Comparison of ENCODE assay signal across 25 mouse cellular contexts in the genomic region with DNA sequence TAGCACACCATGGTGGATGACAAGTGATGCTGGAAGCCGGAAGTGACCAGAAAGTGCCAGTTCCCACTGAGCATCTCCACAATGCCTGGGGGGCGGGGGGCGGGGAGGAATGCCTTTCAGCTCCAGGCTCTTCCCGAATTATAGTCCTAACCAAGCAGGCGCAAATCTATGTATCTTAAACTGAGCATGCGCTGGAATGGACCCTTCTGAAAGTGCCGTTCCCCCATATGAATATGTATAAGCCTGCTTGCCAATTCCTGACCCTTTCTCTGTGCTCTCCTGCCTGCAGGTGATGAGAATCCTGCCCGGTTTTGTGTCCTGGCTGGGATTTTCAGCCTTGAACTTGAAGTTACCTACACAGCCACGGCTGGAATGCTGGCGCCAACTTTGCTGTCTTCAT. TPM values are rescaled to one million over a fixed set of nuclear protein-coding genes. Genes with fewer than 3 reads are reported as not detected.
DNase-seq lines count a peak whose midpoint lies in the region; ATAC-seq and TF ChIP-seq lines count a peak whose summit lies in the region.
"Had no signal": no experiment of that assay in that cellular context is flagged by ENCODE, and none has a peak within 500 bp of the region (broad histone marks: within the 10 kb centered on the region; RNA-seq: fewer than 3 reads in every experiment).

No protein-coding gene starts in this region.

- no peak for TF ChIP-seq POLR2A in ES-Bruce4 (IDR thresholded peaks at IDR 0.05; ENCODE audit: insufficient read depth, low read length)

- H3K9me3 ChIP-seq in heart, embryonic 10.5 days, result 0 out of 2 replicates have a peak, but pooled peaks cover 2% of the 10 kb centered on the region
- no peaks in the 10 kb centered on the region for H3K9me3 ChIP-seq in midbrain, embryonic 12.5 days
- 0 out of 2 replicates have a peak, but pooled peaks cover 1% of the 10 kb centered on the region for H3K9me3 ChIP-seq in midbrain, embryonic 13.5 days
- peaks cover 2% of the 10 kb centered on the region for H3K9me3 ChIP-seq in ES-Bruce4 (replicated peaks; ENCODE audit: control insufficient read depth, insufficient read depth, low read length, poor library complexity, severe bottlenecking)
- H3K9me3 ChIP-seq in hindbrain, embryonic 15.5 days, result no peaks in the 10 kb centered on the region
- H3K9me3 ChIP-seq: embryonic facial prominence, embryonic 15.5 days; forebrain, embryonic 15.5 days; G1E; limb, embryonic 13.5 days; liver, embryonic 12.5 days had no signal

- no peak for ATAC-seq in midbrain, embryonic 12.5 days (ENCODE audit: low FRiP score, low read depth)
- no peak for ATAC-seq in midbrain, embryonic 13.5 days
- ATAC-seq in hindbrain, embryonic 15.5 days (ENCODE audit: low FRiP score, low read depth), result no peak
- no peak for ATAC-seq in erythroid progenitor cell, adult 5-6 weeks (replicated peaks; ENCODE audit: low FRiP score, poor library complexity, severe bottlenecking)
- ATAC-seq: activated CD4-positive, CD25-positive, alpha-beta regulatory T cell, adult 4 months; forebrain, embryonic 15.5 days; liver, embryonic 12.5 days; Patski had no signal

- WGBS in heart, embryonic 10.5 days, result 44% methylated on average over 10 of the region's 10 CpGs
- WGBS in midbrain, embryonic 12.5 days, result 54% methylated on average over 10 of the region's 10 CpGs
- 48% methylated on average over 10 of the region's 10 CpGs for WGBS in midbrain, embryonic 13.5 days
- WGBS in hindbrain, embryonic 15.5 days, result 48% methylated on average over 10 of the region's 10 CpGs

- H3K4me2 ChIP-seq in midbrain, embryonic 12.5 days (replicated peaks), result 0 out of 2 replicates have a peak overlapping the region, but pooled peaks have one; percentile 0
- no peak overlapping the region; the same call in 1 of the 2 replicates for H3K4me2 ChIP-seq in midbrain, embryonic 13.5 days (replicated peaks)
- H3K4me2 ChIP-seq in hindbrain, embryonic 15.5 days, result peak overlapping the region; percentile 28; the same call in 1 of the 2 replicates
- H3K4me2 ChIP-seq: embryonic facial prominence, embryonic 15.5 days; forebrain, embryonic 15.5 days; limb, embryonic 13.5 days; liver, embryonic 12.5 days had no signal

- TF ChIP-seq CTCF in ES-Bruce4 (IDR thresholded peaks at IDR 0.05; ENCODE audit: low read depth, low read length), result no peak

- no peak for DNase-seq in heart, embryonic 10.5 days (ENCODE audit: low spot score)
- no peak for DNase-seq in heart, adult 8-10 months (ENCODE audit: low spot score)
- DNase-seq in left cerebral cortex, adult 9 months (ENCODE audit: low spot score in 2 of 2), result no peak
- DNase-seq: adrenal gland, postnatal 10 days; cerebellum, adult 2 months; cerebellum, postnatal 25 days; heart, adult 11 months; kidney, adult 11 months; kidney, postnatal 4 days; lung, adult 18-20 months; lung, postnatal 10 days; right cerebral cortex, postnatal 25 days; thymus, postnatal 14 days had no signal

- no peak overlapping the region for H3K27ac ChIP-seq in heart, embryonic 10.5 days
- H3K27ac ChIP-seq in midbrain, embryonic 12.5 days (replicated peaks), result no peak overlapping the region
- no peak overlapping the region for H3K27ac ChIP-seq in midbrain, embryonic 13.5 days
- no peak overlapping the region; the same call in 1 of the 2 replicates for H3K27ac ChIP-seq in ES-Bruce4 (ENCODE audit: insufficient read depth, low read length)
- H3K27ac ChIP-seq in hindbrain, embryonic 15.5 days (replicated peaks), result no peak overlapping the region
- H3K27ac ChIP-seq: embryonic facial prominence, embryonic 15.5 days; forebrain, embryonic 15.5 days; limb, embryonic 13.5 days; liver, embryonic 12.5 days had no signal

- H3K4me3 ChIP-seq in heart, embryonic 10.5 days, result peak overlapping the region; percentile 8; the same call in 1 of the 2 replicates
- no peak overlapping the region for H3K4me3 ChIP-seq in midbrain, embryonic 12.5 days
- no peak overlapping the region for H3K4me3 ChIP-seq in midbrain, embryonic 13.5 days (replicated peaks)
- H3K4me3 ChIP-seq in ES-Bruce4 (ENCODE audit: low read depth, low read length), result no peak overlapping the region
- no peak overlapping the region for H3K4me3 ChIP-seq in hindbrain, embryonic 15.5 days
- H3K4me3 ChIP-seq: embryonic facial prominence, embryonic 15.5 days; forebrain, embryonic 15.5 days; limb, embryonic 13.5 days; liver, embryonic 12.5 days had no signal

- no peak overlapping the region for H3K9ac ChIP-seq in midbrain, embryonic 12.5 days (replicated peaks)
- H3K9ac ChIP-seq in midbrain, embryonic 13.5 days (replicated peaks), result no peak overlapping the region
- H3K9ac ChIP-seq in ES-Bruce4 (ENCODE audit: low read depth, poor library complexity, severe bottlenecking), result peak overlapping the region; percentile 51; the same call in 1 of the 2 replicates
- no peak overlapping the region for H3K9ac ChIP-seq in hindbrain, embryonic 15.5 days
- H3K9ac ChIP-seq: embryonic facial prominence, embryonic 15.5 days; forebrain, embryonic 15.5 days; limb, embryonic 13.5 days; liver, embryonic 12.5 days had no signal

- H3K36me3 ChIP-seq in heart, embryonic 10.5 days, result no peaks in the 10 kb centered on the region
- H3K36me3 ChIP-seq in midbrain, embryonic 12.5 days, result no peaks in the 10 kb centered on the region
- H3K36me3 ChIP-seq in midbrain, embryonic 13.5 days, result no peaks in the 10 kb centered on the region
- no peaks in the 10 kb centered on the region for H3K36me3 ChIP-seq in ES-Bruce4 (ENCODE audit: control insufficient read depth, insufficient read depth, low read length, poor library complexity, severe bottlenecking)
- no peaks in the 10 kb centered on the region for H3K36me3 ChIP-seq in hindbrain, embryonic 15.5 days
- H3K36me3 ChIP-seq: embryonic facial prominence, embryonic 15.5 days; forebrain, embryonic 15.5 days; G1E; limb, embryonic 13.5 days; liver, embryonic 12.5 days had no signal

- H3K4me1 ChIP-seq in heart, embryonic 10.5 days, result no peaks in the 10 kb centered on the region
- H3K4me1 ChIP-seq in midbrain, embryonic 12.5 days, result no peaks in the 10 kb centered on the region
- peaks cover 4% of the 10 kb centered on the region; the same call in 1 of the 2 replicates for H3K4me1 ChIP-seq in midbrain, embryonic 13.5 days (replicated peaks)
- H3K4me1 ChIP-seq in ES-Bruce4 (ENCODE audit: control insufficient read depth, insufficient read depth, low read length), result peaks cover 6% of the 10 kb centered on the region
- no peaks in the 10 kb centered on the region for H3K4me1 ChIP-seq in hindbrain, embryonic 15.5 days (replicated peaks)

- no peaks in the 10 kb centered on the region for H3K27me3 ChIP-seq in heart, embryonic 10.5 days (ENCODE audit: insufficient read depth, poor library complexity, severe bottlenecking)
- peaks cover 5% of the 10 kb centered on the region; the same call in 1 of the 2 replicates for H3K27me3 ChIP-seq in midbrain, embryonic 12.5 days
- no peaks in the 10 kb centered on the region for H3K27me3 ChIP-seq in midbrain, embryonic 13.5 days
- H3K27me3 ChIP-seq in ES-Bruce4 (ENCODE audit: control insufficient read depth, insufficient read depth, low read length, poor library complexity, severe bottlenecking), result no peaks in the 10 kb centered on the region
- H3K27me3 ChIP-seq in hindbrain, embryonic 15.5 days, result no peaks in the 10 kb centered on the region
- H3K27me3 ChIP-seq: embryonic facial prominence, embryonic 15.5 days; forebrain, embryonic 15.5 days; limb, embryonic 13.5 days; Patski had no signal

- TF ChIP-seq EP300 in ES-Bruce4 (IDR thresholded peaks at IDR 0.05; ENCODE audit: insufficient read depth, low read depth, low read length), result no peak

RNA-seq across cellular contexts. Expression of gene Slc20a1, which starts 25.2 kb away (rescaled TPM):
- polyA plus RNA-seq in heart, embryonic 10.5 days (2016; fragmentation: Nextera tagmentation; extraction: Ambion mirVana), result 41.6 and 41.8 TPM in 2 replicates
- 10 to 100 TPM in 2 of 4 experiments, 1 to 10 TPM in 2; 7.6 to 13.2 (median 10.0) TPM for total RNA-seq in heart, adult 8-10 months (2022)
- 60.1 and 60.4 TPM in 2 replicates for polyA plus RNA-seq in midbrain, embryonic 12.5 days (2016; fragmentation: Nextera tagmentation; extraction: Ambion mirVana)
- polyA plus RNA-seq in midbrain, embryonic 13.5 days (2015; fragmentation: Nextera tagmentation; extraction: Ambion mirVana), result 52.4 and 53.1 TPM in 2 replicates
- polyA plus RNA-seq in ES-Bruce4 (2011; ENCODE audit: insufficient read depth, insufficient read length, low read depth, missing spikeins), result 224 and 225 TPM in 2 replicates
- polyA plus RNA-seq in hindbrain, embryonic 15.5 days (2015; fragmentation: Nextera tagmentation; extraction: Ambion mirVana), result 47.8 and 48.3 TPM in 2 replicates
- 242 and 248 TPM in 2 replicates for total RNA-seq in erythroid progenitor cell, adult 5-6 weeks (2015; ENCODE audit: low replicate concordance)
- total RNA-seq in erythroid progenitor cell, adult 5-6 weeks (2017; ENCODE audit: low replicate concordance), result 739 and 881 TPM in 2 replicates

RNA-seq across cellular contexts. Expression of gene Chchd5, which starts 43.9 kb away (rescaled TPM):
- 21.9 and 22.0 TPM in 2 replicates for polyA plus RNA-seq in heart, embryonic 10.5 days (2016; fragmentation: Nextera tagmentation; extraction: Ambion mirVana)
- total RNA-seq in heart, adult 8-10 months (2022), result 10 to 100 TPM; 10.4 to 15.9 (median 11.9) TPM
- 23.1 and 24.2 TPM in 2 replicates for polyA plus RNA-seq in midbrain, embryonic 12.5 days (2016; fragmentation: Nextera tagmentation; extraction: Ambion mirVana)
- polyA plus RNA-seq in midbrain, embryonic 13.5 days (2015; fragmentation: Nextera tagmentation; extraction: Ambion mirVana), result 29.2 and 30.4 TPM in 2 replicates
- polyA plus RNA-seq in ES-Bruce4 (2011; ENCODE audit: insufficient read depth, insufficient read length, low read depth, missing spikeins), result 43.8 and 46.5 TPM in 2 replicates
- 19.8 and 20.6 TPM in 2 replicates for polyA plus RNA-seq in hindbrain, embryonic 15.5 days (2015; fragmentation: Nextera tagmentation; extraction: Ambion mirVana)
- total RNA-seq in erythroid progenitor cell, adult 5-6 weeks (2015; ENCODE audit: low replicate concordance), result 11.3 and 15.9 TPM in 2 replicates
- 7.0 and 8.7 TPM in 2 replicates for total RNA-seq in erythroid progenitor cell, adult 5-6 weeks (2017; ENCODE audit: low replicate concordance)
